Mouse (Mus musculus) erythroblast, embryonic 14.5 days (primary cell): ENCODE results near the gene Bicdl2. TPM values are rescaled to one million over a fixed set of nuclear protein-coding genes. Genes with fewer than 3 reads are reported as not detected.

Source experiments
- H3K27me3 ChIP-seq: 2 replicates; pipeline ENCODE4 v1.6.1; 2012; ENCODE audit warnings: inconsistent platforms; ENCODE audit not compliant: control insufficient read depth
- H3K36me3 ChIP-seq: 2 replicates; pipeline ENCODE4 v1.6.1; 2012; ENCODE audit warnings: mild to moderate bottlenecking, inconsistent platforms; ENCODE audit not compliant: control insufficient read depth
- H3K4me1 ChIP-seq: 2 replicates; pipeline ENCODE4 v1.6.1; 2012; ENCODE audit warnings: inconsistent platforms; ENCODE audit not compliant: control insufficient read depth
- H3K4me3 ChIP-seq: replicated peaks from 2 replicates; pipeline ENCODE3; 2012; ENCODE audit warnings: moderate library complexity, mild to moderate bottlenecking, inconsistent platforms
- H3K9me3 ChIP-seq: 2 replicates; pipeline ENCODE4 v1.6.1; 2012; ENCODE audit warnings: low read length, inconsistent platforms, mixed read lengths; ENCODE audit not compliant: control insufficient read depth
- GATA1 ChIP-seq: IDR thresholded peaks from 2 replicates; pipeline ENCODE4 v1.6.1; 2012; ENCODE audit warnings: low read length, inconsistent platforms, mixed read lengths
- TAL1 ChIP-seq: IDR thresholded peaks from 3 replicates; pipeline ENCODE4 v1.6.1; 2012; ENCODE audit warnings: low read length, inconsistent platforms, mixed read lengths
- polyA plus RNA-seq: library from polyadenylated mRNA; stranded (reverse); fragments of >175 nt; gene quantifications from 2 replicates; pipeline ENCODE4 v1.2.3, GENCODE M21; 2012

The Bicdl2 gene
- polyA plus RNA-seq, 1 experiment, result not detected

DNA sequence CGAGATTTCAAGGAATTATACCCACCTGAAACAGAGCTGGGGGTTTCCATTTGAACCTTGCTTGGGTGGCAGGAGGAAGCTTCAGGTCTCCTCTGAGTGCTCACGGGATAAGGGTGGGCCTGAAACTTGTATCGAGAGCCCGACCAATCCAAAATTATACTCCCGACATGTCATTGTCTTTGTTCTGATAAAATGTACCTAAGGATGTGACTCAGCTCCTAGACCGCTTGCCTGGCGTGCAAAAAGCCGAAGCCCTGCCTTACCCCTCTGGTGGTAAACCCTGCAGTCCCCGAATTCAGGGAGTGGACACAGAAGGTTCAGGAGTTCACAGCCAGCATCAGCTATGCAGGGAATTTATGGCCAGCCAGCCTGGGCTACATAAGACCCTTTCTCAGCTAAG lies 20.0 kb downstream of the Bicdl2 start:
- H3K4me1 ChIP-seq, result peaks cover 23% of the 10 kb centered on the region
- H3K4me3 ChIP-seq, result no peak overlapping the region
- no peaks in the 10 kb centered on the region for H3K9me3 ChIP-seq
- H3K36me3 ChIP-seq, result no peaks in the 10 kb centered on the region
- TF ChIP-seq GATA1 (no peak), TAL1 (no peak)
- H3K27me3 ChIP-seq, result peaks cover 97% of the 10 kb centered on the region

GRCm38 (mm10) chr17:23681086-23681485 lies 20.8 kb downstream of the Bicdl2 start:
- H3K9me3 ChIP-seq, result no peaks in the 10 kb centered on the region
- no peak for TF ChIP-seq TAL1
- no peak for TF ChIP-seq GATA1
- H3K36me3 ChIP-seq, result no peaks in the 10 kb centered on the region
- no peak overlapping the region for H3K4me3 ChIP-seq
- peaks cover 16% of the 10 kb centered on the region for H3K4me1 ChIP-seq
- H3K27me3 ChIP-seq, result peaks cover 91% of the 10 kb centered on the region

- no peaks in the 10 kb centered on the region for H3K36me3 ChIP-seq
- H3K4me3 ChIP-seq, result no peak overlapping the region
- peaks cover 81% of the 10 kb centered on the region for H3K27me3 ChIP-seq
- no peak for TF ChIP-seq TAL1
- no peaks in the 10 kb centered on the region for H3K9me3 ChIP-seq
- peaks cover 6% of the 10 kb centered on the region for H3K4me1 ChIP-seq
Observed at GRCm38 (mm10) chr17:23682092-23682491, 21.8 kb downstream of the Bicdl2 start.

DNA sequence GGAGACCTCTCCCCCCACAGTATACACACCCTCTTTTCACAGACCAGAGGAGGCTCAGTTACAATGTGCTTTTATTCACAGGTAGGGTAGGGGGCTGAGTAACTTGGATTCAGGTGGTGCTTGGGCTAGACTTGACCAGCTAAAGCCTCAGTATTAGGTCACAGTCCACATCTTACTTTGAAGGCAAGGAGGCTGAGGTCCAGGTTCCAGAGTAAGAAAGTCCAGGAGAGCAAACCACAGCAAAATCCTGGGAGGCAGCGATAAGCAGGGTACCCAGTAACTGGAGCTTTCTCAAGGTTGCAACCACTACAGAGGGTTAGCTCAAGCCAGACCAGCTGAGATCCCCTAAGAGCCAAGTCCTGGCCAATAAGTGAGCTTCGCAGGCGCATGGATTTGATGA lies 22.2 kb downstream of the Bicdl2 start:
- Histone ChIP-seq H3K9me3 (no peaks in the 10 kb centered on the region), H3K27me3 (peaks cover 76% of the 10 kb centered on the region), H3K4me3 (no peak overlapping the region), H3K4me1 (peaks cover 2% of the 10 kb centered on the region), H3K36me3 (no peaks in the 10 kb centered on the region)
- TF ChIP-seq GATA1 (no peak), TAL1 (no peak)

GRCm38 (mm10) chr17:23683226-23683625 lies 22.9 kb downstream of the Bicdl2 start:
- Histone ChIP-seq H3K4me3 (no peak overlapping the region), H3K27me3 (peaks cover 69% of the 10 kb centered on the region), H3K36me3 (no peaks in the 10 kb centered on the region), H3K4me1 (no peaks in the 10 kb centered on the region), H3K9me3 (no peaks in the 10 kb centered on the region)
- TF ChIP-seq TAL1 (no peak), GATA1 (no peak)

- Histone ChIP-seq H3K36me3 (no peaks in the 10 kb centered on the region), H3K27me3 (peaks cover 61% of the 10 kb centered on the region), H3K9me3 (no peaks in the 10 kb centered on the region), H3K4me1 (no peaks in the 10 kb centered on the region), H3K4me3 (no peak within 1 kb of the TSS)
- TF ChIP-seq GATA1 (no peak), TAL1 (no peak)
Observed at GRCm38 (mm10) chr17:23683856-23684672, 23.8 kb downstream of the Bicdl2 start, which contains the start of gene Cldn9. Cldn9 (minus strand) TSS chr17:23684026.

DNA sequence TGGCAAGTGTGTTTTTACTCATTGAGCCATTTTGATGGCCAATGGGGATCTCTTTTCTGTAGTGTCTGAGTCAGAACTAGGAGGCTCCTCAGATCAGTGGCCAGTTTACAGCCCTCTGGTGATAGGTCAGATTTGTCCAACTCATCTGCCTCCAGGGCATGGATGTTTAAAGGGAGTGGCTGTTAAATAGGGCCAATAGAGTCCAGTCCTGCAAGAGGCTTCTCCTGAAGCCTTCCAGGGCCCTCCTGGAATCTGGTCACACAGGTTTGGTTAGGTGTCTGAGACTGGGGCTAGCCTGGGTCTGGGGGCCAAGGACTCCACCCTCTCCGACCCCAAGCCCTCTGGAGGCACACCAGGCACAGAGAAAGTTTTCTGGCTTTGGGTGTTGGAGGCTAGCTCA lies 34.2 kb downstream of the Bicdl2 start:
- Histone ChIP-seq H3K9me3 (no peaks in the 10 kb centered on the region; the same call in 1 of the 2 replicates), H3K4me1 (peaks cover 5% of the 10 kb centered on the region), H3K4me3 (no peak overlapping the region), H3K27me3 (peaks cover 45% of the 10 kb centered on the region), H3K36me3 (no peaks in the 10 kb centered on the region)
- no peak for TF ChIP-seq GATA1
- TF ChIP-seq TAL1, result no peak

DNA sequence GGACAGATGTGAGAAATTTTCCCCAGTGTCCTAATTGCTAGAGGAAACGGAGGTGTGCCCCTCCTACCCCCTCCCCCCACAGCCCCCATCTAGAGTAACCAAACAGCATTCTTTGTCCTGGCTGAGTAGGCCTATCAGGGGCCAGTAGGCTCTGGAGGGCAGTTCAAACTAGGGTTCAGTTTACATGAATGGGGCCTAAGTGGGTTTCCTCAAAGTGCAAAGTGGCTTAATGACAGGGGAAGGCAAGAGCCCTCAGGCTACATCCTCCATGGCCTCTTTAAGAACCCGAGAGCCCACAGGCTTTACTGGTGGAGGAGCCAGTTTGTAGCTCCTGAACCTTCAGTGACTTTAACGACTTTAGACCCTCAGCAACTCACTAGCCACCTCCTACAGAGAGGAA lies 35.5 kb downstream of the Bicdl2 start:
- Histone ChIP-seq H3K9me3 (peaks cover 3% of the 10 kb centered on the region; the same call in 1 of the 2 replicates), H3K27me3 (peaks cover 58% of the 10 kb centered on the region), H3K4me3 (no peak overlapping the region), H3K36me3 (no peaks in the 10 kb centered on the region), H3K4me1 (peaks cover 11% of the 10 kb centered on the region)
- no peak for TF ChIP-seq TAL1
- TF ChIP-seq GATA1, result no peak

GRCm38 (mm10) chr17:23699131-23700077 lies 39.1 kb downstream of the Bicdl2 start:
- Histone ChIP-seq H3K4me3 (peak overlapping the region; percentile 63), H3K4me1 (peaks cover 11% of the 10 kb centered on the region), H3K9me3 (peaks cover 3% of the 10 kb centered on the region; the same call in 1 of the 2 replicates), H3K36me3 (no peaks in the 10 kb centered on the region), H3K27me3 (peaks cover 75% of the 10 kb centered on the region)
- TF ChIP-seq GATA1 (no peak), TAL1 (no peak)
